Mouse (Mus musculus): Measurements from ENCODE around the gene Tex36.

GRCm38 (mm10) chr7:133591750-133592149, 10.2 kb downstream of the Tex36 start:
- no peak for TF ChIP-seq POLR2A (IDR thresholded peaks at IDR 0.05; ENCODE audit: insufficient read length, low read depth)
- TF ChIP-seq MYOG (IDR thresholded peaks at IDR 0.05; ENCODE audit: control insufficient read depth in 1 of 3, insufficient read depth in 1 of 3, insufficient read length in 2 of 3, low read depth in 2 of 3), result no peak
- TF ChIP-seq POLR2AphosphoS2 (IDR thresholded peaks at IDR 0.05; ENCODE audit: insufficient read length, low read depth), result no peak
- no peak for TF ChIP-seq MAX (IDR thresholded peaks at IDR 0.05; ENCODE audit: low read depth)
- TF ChIP-seq E2F4 (IDR thresholded peaks at IDR 0.05; ENCODE audit: insufficient read depth), result no peak
- TF ChIP-seq CEBPB (IDR thresholded peaks at IDR 0.05; ENCODE audit: insufficient read depth, poor library complexity, severe bottlenecking), result no peak
- TF ChIP-seq USF1 (IDR thresholded peaks at IDR 0.05; ENCODE audit: low read depth), result no peak
- no peak for TF ChIP-seq TCF3 (IDR thresholded peaks at IDR 0.05; ENCODE audit: insufficient read length, low read depth)
- no peak for TF ChIP-seq MYOD1 (IDR thresholded peaks at IDR 0.05; ENCODE audit: control insufficient read depth in 1 of 3, insufficient read length in 2 of 3, low read depth in 2 of 3)
- TF ChIP-seq TCF12 (IDR thresholded peaks at IDR 0.05; ENCODE audit: insufficient read depth, poor library complexity, severe bottlenecking), result no peak
- TF ChIP-seq REST (IDR thresholded peaks at IDR 0.05; ENCODE audit: insufficient read depth, insufficient read length), result no peak
